Mouse (Mus musculus): ENCODE measurements around the gene Slc34a3. TPM values are rescaled to one million over a fixed set of nuclear protein-coding genes. Genes with fewer than 3 reads are reported as not detected.
"Not testable (repeated sequence)": the region's sequence is repeated elsewhere in the genome, so short reads cannot be mapped to it uniquely, and the experiment has no call there.

The Slc34a3 gene
- total RNA-seq, 2 experiments from 2014 or later, result not detected

DNA sequence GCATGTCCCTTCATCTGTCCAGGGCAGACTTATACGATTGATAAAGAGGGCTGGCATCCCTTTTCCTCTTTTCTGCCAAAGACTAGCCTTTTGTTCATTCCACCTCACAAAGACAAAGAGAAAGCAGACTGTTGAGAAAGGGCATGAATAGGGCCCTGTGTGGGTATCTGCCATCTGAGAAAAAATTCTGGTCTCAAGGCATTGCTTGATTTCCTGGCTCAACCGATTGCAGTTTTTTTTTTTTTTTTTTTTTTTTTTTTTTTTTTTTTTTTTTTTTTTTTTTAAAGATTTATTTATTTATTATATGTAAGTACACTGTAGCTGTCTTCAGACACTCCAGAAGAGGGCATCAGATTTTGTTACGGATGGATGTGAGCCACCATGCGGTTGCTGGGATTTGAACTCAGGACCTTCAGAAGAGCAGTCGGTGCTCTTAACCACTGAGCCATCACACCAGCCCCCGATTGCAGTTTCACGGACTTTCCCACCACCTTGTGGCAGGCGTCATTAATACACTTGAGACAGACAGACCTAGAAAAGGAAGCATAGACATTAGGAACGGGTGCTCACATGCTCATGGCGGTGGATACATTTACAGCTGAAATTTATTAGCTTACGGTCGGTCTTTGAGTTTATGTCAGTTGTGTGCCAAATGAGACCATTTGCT is 22.4 kb upstream of the Slc34a3 start:
- intact Hi-C loops (cut with DNase I), result loop anchor here (5.0 kb wide), 1 partner anchor 76 kb away; the partner anchor contains the start of gene Man1b1
- not testable (repeated sequence) for DNase-seq (ENCODE audit: low spot score)

GRCm38 (mm10) chr2:25255284-25255779 is 21.2 kb upstream of the Slc34a3 start, which contains the start of gene Tmem203:
Gene Tmem203, plus strand, starts transcription at chr2:25255439.
- intact Hi-C loops (cut with DNase I), result loop anchor here (2.0 to 5.0 kb wide), 2 partner anchors 63 to 77 kb away; partner anchors contain the start of gene Man1b1
- peak; percentile 68 for DNase-seq (ENCODE audit: low spot score)

DNA sequence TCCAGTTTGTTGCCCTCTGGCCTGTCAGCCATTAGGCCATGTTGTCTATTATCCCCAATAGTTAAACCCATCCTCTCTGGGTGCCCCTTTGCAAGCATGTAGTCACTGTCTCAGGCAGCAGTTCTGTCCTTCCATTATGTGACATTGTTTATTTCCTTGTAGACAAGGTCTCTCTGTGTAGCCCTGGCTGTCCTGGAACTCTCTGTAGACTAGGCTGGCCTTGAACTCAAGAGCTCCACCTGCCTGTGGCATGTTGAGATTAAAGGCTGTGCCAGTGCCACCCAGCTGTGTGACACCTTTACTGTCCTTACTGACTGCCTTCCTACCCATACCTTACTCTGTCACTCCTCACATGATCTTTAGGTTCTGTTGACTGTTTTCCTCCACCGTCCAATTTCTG is 18.2 kb upstream of the Slc34a3 start:
- no peak for DNase-seq (ENCODE audit: low spot score)
- intact Hi-C loops (cut with DNase I), result loop anchor here (2.0 to 5.0 kb wide), 2 partner anchors 24 to 125 kb away; no protein-coding TSS in a partner anchor

- intact Hi-C loops (cut with DNase I), result no loop called here
- no peak for DNase-seq (ENCODE audit: low spot score)
These were observed 12.3 kb upstream of the Slc34a3 start, which contains the start of gene AL732309.1 for GRCm38 (mm10) chr2:25246183-25247072. Gene AL732309.1, minus strand, starts transcription at chr2:25246863.

- no peak for DNase-seq (ENCODE audit: low spot score)
- intact Hi-C loops (cut with DNase I), result no loop called here
These were observed 10.0 kb upstream of the Slc34a3 start for GRCm38 (mm10) chr2:25244144-25244543.

GRCm38 (mm10) chr2:25243342-25243741 is 9.2 kb upstream of the Slc34a3 start:
- no peak for DNase-seq (ENCODE audit: low spot score)
- intact Hi-C loops (cut with DNase I), result no loop called here

- intact Hi-C loops (cut with DNase I), result no loop called here
- DNase-seq (ENCODE audit: low spot score), result no peak
These were observed 7.9 kb upstream of the Slc34a3 start, which contains the start of the genes Rnf208 and Cysrt1 for GRCm38 (mm10) chr2:25242101-25242506. Gene Rnf208, plus strand, starts transcription at chr2:25242255. Gene Cysrt1, minus strand, starts transcription at chr2:25242452.

GRCm38 (mm10) chr2:25241438-25241775 is 7.2 kb upstream of the Slc34a3 start:
- no peak for DNase-seq (ENCODE audit: low spot score)
- intact Hi-C loops (cut with DNase I), result no loop called here

GRCm38 (mm10) chr2:25240723-25241437 is 6.7 kb upstream of the Slc34a3 start:
- intact Hi-C loops (cut with DNase I), result no loop called here
- peak; percentile 30 for DNase-seq (ENCODE audit: low spot score)

GRCm38 (mm10) chr2:25240310-25240709 is 6.1 kb upstream of the Slc34a3 start:
- intact Hi-C loops (cut with DNase I), result no loop called here

DNA sequence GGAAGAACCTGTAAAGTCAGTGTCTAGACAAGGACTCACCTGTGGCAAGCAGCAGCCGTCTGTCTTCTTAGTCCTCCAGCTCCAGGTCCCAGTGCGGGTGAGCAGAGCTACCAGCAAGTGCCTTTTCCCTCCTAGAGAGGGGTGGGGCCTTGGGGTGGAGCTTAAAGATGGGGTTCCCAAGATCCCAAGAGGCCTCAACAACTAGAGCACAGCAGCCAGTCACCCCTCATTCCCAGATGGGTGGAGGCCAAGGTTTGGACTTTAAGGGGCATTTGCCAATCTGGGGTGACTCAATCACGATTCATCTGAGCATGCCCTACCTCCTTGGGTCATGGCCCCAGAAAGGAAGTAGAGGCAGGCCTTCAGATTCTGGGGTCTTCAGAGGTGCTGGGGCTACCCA is 5.6 kb upstream of the Slc34a3 start:
- intact Hi-C loops (cut with DNase I), result no loop called here
- DNase-seq (ENCODE audit: low spot score), result no peak

More at GRCm38 (mm10) chr2:25240310-25240709, 6.1 kb upstream of the Slc34a3 start:
- no peak for DNase-seq (ENCODE audit: low spot score)

DNA sequence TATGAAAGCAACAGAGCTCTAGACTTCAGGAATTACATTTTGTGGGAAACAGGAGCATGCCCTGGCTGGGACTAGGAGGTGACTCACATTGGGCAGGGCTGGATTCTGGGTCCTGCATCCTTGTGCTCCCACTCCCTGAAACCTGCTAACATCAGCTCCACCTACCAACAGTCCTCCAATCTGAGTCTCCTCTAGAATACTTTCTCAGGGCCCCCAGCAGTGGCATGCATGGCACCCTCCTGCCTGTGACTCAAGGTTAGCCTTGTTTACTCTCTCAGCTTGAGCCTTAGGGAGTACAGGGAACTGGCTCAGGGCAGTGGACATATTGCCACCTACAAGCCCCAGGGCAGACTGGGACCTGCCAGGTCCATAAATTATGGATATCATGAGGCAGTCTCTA is 3.9 kb upstream of the Slc34a3 start:
- no peak for DNase-seq (ENCODE audit: low spot score)
- intact Hi-C loops (cut with DNase I), result no loop called here

- intact Hi-C loops (cut with DNase I), result no loop called here
- no peak for DNase-seq (ENCODE audit: low spot score)
These were observed 3.4 kb upstream of the Slc34a3 start for GRCm38 (mm10) chr2:25237522-25237921.

- intact Hi-C loops (cut with DNase I), result no loop called here
- DNase-seq (ENCODE audit: low spot score), result no peak
These were observed 2.5 kb upstream of the Slc34a3 start, which contains the start of gene Rnf224 for GRCm38 (mm10) chr2:25236614-25237013. Gene Rnf224, minus strand, starts transcription at chr2:25236787.

- DNase-seq (ENCODE audit: low spot score), result no peak
These were observed 522 bp upstream of the Slc34a3 start for GRCm38 (mm10) chr2:25234551-25235220.

DNA sequence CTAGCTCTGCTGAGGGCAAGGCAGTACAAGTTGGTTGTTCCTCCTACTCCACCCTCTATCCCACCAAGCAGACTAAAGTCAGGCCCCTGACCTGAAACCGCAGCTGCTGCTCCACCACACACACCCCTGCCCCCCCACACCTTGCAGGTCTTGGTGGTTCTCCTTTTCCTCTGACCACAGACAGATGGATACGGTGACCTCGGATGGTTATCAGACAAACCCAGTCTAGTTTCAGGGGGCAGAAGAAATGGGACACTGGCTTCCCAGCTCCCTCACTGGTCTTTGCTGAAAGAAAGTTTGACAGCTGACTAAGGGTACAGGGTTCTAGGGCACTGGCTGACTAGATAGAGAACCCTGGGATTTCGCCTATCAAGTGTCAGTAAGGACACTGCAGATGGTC is 743 bp downstream of the Slc34a3 start:
- intact Hi-C loops (cut with DNase I), result no loop called here
- no peak for DNase-seq (ENCODE audit: low spot score)

More at GRCm38 (mm10) chr2:25234551-25235220, 522 bp upstream of the Slc34a3 start:
- intact Hi-C loops (cut with DNase I), result no loop called here

- no peak for DNase-seq (ENCODE audit: low spot score)
- intact Hi-C loops (cut with DNase I), result no loop called here
These were observed 3.1 kb downstream of the Slc34a3 start for GRCm38 (mm10) chr2:25231038-25231437.

DNA sequence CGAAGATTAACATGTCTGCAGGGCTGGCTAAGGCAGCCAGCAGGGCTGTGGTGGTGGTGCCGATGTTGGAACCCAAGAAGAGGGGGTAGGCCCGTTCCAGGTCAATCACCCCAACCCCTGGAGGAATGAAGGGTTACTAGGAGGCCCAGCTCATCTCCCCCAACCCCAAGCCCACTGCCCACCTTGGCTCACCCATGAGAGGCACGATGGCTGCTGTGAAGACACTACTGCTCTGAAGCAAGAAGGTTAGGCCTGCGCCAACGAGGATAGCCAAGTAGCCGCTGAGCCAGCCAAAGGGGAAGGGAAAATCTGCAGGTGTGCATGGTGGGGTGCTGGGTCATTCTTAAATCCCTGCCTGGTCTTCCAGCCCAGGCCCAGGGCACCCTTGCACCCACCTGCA is 3.6 kb downstream of the Slc34a3 start:
- intact Hi-C loops (cut with DNase I), result no loop called here
- no peak for DNase-seq (ENCODE audit: low spot score)

GRCm38 (mm10) chr2:25229582-25229981 is 4.6 kb downstream of the Slc34a3 start:
- intact Hi-C loops (cut with DNase I), result loop anchor here (2.0 to 5.0 kb wide), 2 partner anchors 23 to 63 kb away; no protein-coding TSS in a partner anchor
- DNase-seq (ENCODE audit: low spot score), result no peak
